In the genomic region with DNA sequence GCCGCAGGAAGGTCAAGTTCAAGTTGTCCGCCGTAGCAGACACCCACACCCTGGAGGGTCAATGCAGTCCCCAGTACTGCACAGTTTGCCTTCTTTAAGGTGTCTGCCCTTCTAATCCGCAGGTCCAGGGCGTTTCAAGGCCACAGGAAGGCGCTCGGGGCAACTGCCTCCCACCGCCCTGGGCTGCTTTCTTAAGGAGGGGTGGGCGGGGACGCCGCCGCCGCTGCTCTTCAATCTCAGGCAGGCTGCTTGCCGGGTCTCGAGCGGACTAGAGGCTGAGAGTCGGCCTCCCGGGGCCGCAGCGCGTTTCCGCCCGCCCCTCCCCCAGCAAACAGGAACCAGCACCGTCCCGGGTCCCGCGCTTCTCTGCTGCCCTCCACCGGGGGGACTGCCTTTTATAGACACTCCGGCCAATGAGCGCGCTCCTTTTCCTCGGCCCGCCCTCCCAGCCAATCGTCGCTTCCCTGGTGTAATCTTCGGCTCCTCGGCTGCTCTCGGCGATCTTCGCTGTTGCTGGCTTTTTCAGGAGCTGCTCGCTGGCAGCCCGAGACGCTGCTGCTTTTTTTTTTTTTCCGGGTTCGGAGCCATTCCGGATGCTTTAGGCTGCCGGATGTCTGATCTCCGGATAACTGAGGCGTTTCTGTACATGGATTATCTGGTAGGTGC, we compare ENCODE assay signal across 8 mouse cellular contexts. TPM values are rescaled to one million over a fixed set of nuclear protein-coding genes. Genes with fewer than 3 reads are reported as not detected.
DNase-seq lines count a peak whose midpoint lies in the region; ATAC-seq lines count a peak whose summit lies in the region.

A gene (plus strand): TSS at position 467 of the 666 bp plus-strand sequence.

- DNase-seq in ZHBTc4 (ENCODE audit: low read depth, low spot score): peak; percentile 99
- peak; percentile 91 to 94 for DNase-seq in gastrocnemius, adult 8-10 months (ENCODE audit: low spot score in 2 of 2)
- peak; percentile 91 for DNase-seq in hindlimb bud, embryonic 11.5 days (ENCODE audit: extremely low spot score, low read depth, low spot score)
- peak; percentile 91 to 94 for DNase-seq in left cerebral cortex, adult 8-10 months (ENCODE audit: low spot score in 2 of 2)
- DNase-seq in right cerebral cortex, postnatal 10 days (ENCODE audit: low spot score in 2 of 2): peak; percentile 99
- DNase-seq in urinary bladder, postnatal 25 days (ENCODE audit: low spot score): peak; percentile 97

- peaks cover 35% of the 10 kb centered on the region for H3K4me1 ChIP-seq in megakaryocyte, embryonic 14.5 days

- no peaks in the 10 kb centered on the region for H3K9me3 ChIP-seq in megakaryocyte, embryonic 14.5 days

- peaks cover 2% of the 10 kb centered on the region for H3K36me3 ChIP-seq in megakaryocyte, embryonic 14.5 days (replicated peaks; ENCODE audit: low read length)

- peak within 1 kb of the TSS; percentile 95 for H3K4me3 ChIP-seq in megakaryocyte, embryonic 14.5 days (replicated peaks)

- H3K27me3 ChIP-seq in megakaryocyte, embryonic 14.5 days (replicated peaks): no peaks in the 10 kb centered on the region

- peak; percentile 91 for ATAC-seq in common myeloid progenitor, adult 5-6 weeks (replicated peaks; ENCODE audit: low read depth, poor library complexity, severe bottlenecking)

RNA-seq across cellular contexts. Expression of the gene that starts here (rescaled TPM):
- total RNA-seq in common myeloid progenitor, adult 5-6 weeks (2017): 15.3 and 18.9 TPM in 2 replicates
- total RNA-seq in gastrocnemius, adult 8-10 months (2022): 1 to 10 TPM; 2.0 to 5.0 (median 3.4) TPM
- total RNA-seq in left cerebral cortex, adult 8-10 months (2022): 10 to 100 TPM; 29.9 to 36.1 (median 33.4) TPM
- polyA plus RNA-seq in megakaryocyte, embryonic 14.5 days (2012; ENCODE audit: insufficient read depth, low replicate concordance): 0.19 TPM in 1 of 2 replicates, not detected in the other

Comparison
In these comparisons a context has a peak if more than half of its experiments do, and no peak if none do; other contexts are left out.
1. Peak in every context shown above with its lines: DNase-seq, ATAC-seq and H3K4me3 ChIP-seq.